Mouse (Mus musculus) heart, postnatal 0 days (tissue): ENCODE measurements around the gene Aldh18a1.

Experiments
- CTCF ChIP-seq: IDR thresholded peaks from 2 replicates; pipeline ENCODE4 v1.5.1; 2016; ENCODE audit warnings: antibody characterized with exemption, control low read depth, low read depth
- EP300 ChIP-seq: IDR thresholded peaks from 2 replicates; pipeline ENCODE4 v1.6.1; 2016; ENCODE audit warnings: antibody characterized with exemption, low read depth

DNA sequence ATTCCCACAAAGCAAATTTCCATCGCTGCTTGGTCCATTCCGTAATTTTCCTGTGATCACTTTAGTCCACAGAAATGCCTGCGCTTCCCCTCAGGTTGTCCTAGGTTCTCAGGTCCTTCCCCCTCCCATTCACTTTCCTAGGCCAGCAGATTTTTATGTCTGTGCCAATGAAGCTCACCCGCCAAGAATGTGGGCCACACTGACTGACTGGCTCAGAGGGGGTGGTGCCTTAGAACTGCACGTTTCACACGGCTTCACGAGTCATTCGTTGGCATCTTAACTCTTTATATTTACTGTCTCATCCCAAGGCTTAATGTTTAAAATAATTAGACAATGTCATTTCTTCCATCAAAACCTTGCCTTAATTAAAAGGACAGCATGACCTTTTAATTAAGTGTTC, 7.6 kb upstream of the Aldh18a1 start:
- TF ChIP-seq EP300 (no peak), CTCF (no peak)
